Mouse (Mus musculus) adrenal gland, adult 8-10 months (tissue): ENCODE measurements around the gene Rtbdn. TPM values are rescaled to one million over a fixed set of nuclear protein-coding genes. Genes with fewer than 3 reads are reported as not detected.

Experiments
- DNase-seq: peaks from one replicate; pipeline ENCODE4 v3.0.0; 2022
- total RNA-seq, 4 experiments: library from RNA; stranded (reverse); gene quantifications; 2 replicates each; pipeline ENCODE4 v1.2.4; 2022

Gene Rtbdn
- total RNA-seq, 4 experiments from 2014 or later: 0.28 to 0.40 TPM; not detected in 2

- no peak for DNase-seq
These were observed 21.2 kb upstream of the Rtbdn start for GRCm38 (mm10) chr8:84925557-84925956.

GRCm38 (mm10) chr8:84927513-84927912 lies 19.3 kb upstream of the Rtbdn start:
- DNase-seq: no peak

GRCm38 (mm10) chr8:84928456-84929306 lies 18.1 kb upstream of the Rtbdn start:
- no peak for DNase-seq

GRCm38 (mm10) chr8:84930582-84930981 lies 16.2 kb upstream of the Rtbdn start:
- no peak for DNase-seq

- DNase-seq: no peak
These were observed 12.8 kb upstream of the Rtbdn start for GRCm38 (mm10) chr8:84933767-84934559.

- DNase-seq: no peak
These were observed 11.9 kb upstream of the Rtbdn start for GRCm38 (mm10) chr8:84934860-84935259.

- DNase-seq: no peak
These were observed 11.3 kb upstream of the Rtbdn start for GRCm38 (mm10) chr8:84935489-84935888.

- DNase-seq: no peak
These were observed 10.5 kb upstream of the Rtbdn start for GRCm38 (mm10) chr8:84936041-84936961.

GRCm38 (mm10) chr8:84936962-84937546 lies 9.7 kb upstream of the Rtbdn start, which contains the start of gene Mast1:
Gene Mast1, minus strand, starts transcription at chr8:84937359.
- no peak for DNase-seq

GRCm38 (mm10) chr8:84937620-84938485 lies 8.9 kb upstream of the Rtbdn start:
- no peak for DNase-seq

GRCm38 (mm10) chr8:84943699-84944098 lies 3.1 kb upstream of the Rtbdn start:
- DNase-seq: no peak

- DNase-seq: no peak
These were observed 2.2 kb upstream of the Rtbdn start for GRCm38 (mm10) chr8:84944478-84945160.

- DNase-seq: no peak
These were observed 1.6 kb upstream of the Rtbdn start for GRCm38 (mm10) chr8:84945235-84945632.

GRCm38 (mm10) chr8:84945633-84946527 lies 911 bp upstream of the Rtbdn start:
- DNase-seq: no peak

GRCm38 (mm10) chr8:84947241-84947545 lies 402 bp downstream of the Rtbdn start:
- no peak for DNase-seq

GRCm38 (mm10) chr8:84949753-84950152 lies 3.0 kb downstream of the Rtbdn start:
- no peak for DNase-seq

- DNase-seq: peak; percentile 52
These were observed 5.9 kb downstream of the Rtbdn start for GRCm38 (mm10) chr8:84952612-84953255.

GRCm38 (mm10) chr8:84956768-84957167 lies 10.0 kb downstream of the Rtbdn start:
- DNase-seq: no peak

GRCm38 (mm10) chr8:84959811-84960210 lies 13.0 kb downstream of the Rtbdn start:
- peak; percentile 76 for DNase-seq
